Mouse (Mus musculus) bone marrow, adult 2 months (tissue): Measurements from ENCODE around the gene Pard3.

Experiments
- CTCF ChIP-seq: fragments of 200-500 bp; IDR thresholded peaks from 2 replicates; pipeline ENCODE4 v1.5.1; 2011; ENCODE audit warnings: low read length, control low read depth; ENCODE audit not compliant: control insufficient read depth, insufficient read depth
- POLR2A ChIP-seq: fragments of 200-500 bp; IDR thresholded peaks from 2 replicates; pipeline ENCODE4 v1.6.1; 2011; ENCODE audit warnings: low read depth, mild to moderate bottlenecking, control low read depth, low read length, borderline replicate concordance; ENCODE audit not compliant: control insufficient read depth

DNA sequence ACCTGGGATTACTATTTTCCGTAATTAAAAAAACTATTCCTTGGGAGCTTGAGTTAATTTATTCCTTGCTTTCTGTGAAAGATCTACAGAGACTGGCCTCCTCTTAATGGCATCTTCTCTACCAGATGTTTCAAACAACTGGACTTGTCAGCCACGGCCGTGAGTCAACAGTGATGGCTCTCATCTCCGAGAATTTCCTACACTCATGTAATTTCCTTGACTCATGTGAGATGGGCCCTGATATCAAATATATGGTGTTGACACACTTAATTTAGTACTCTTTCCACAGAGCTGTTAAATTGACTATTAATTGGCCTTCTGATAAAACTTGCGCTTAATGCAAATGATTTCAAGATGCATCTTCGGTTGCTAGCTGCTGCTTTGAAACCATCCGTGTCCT lies 198.3 kb downstream of the Pard3 start:
- TF ChIP-seq POLR2A (no peak), CTCF (no peak)
